Mouse (Mus musculus): ENCODE data around the gene Mkrn1. TPM values are rescaled to one million over a fixed set of nuclear protein-coding genes. Genes with fewer than 3 reads are reported as not detected.

Mkrn1 gene
- polyA plus RNA-seq, 1 experiment from 2014 or later: 260 TPM

- no peaks in the 10 kb centered on the region for H3K27me3 ChIP-seq (ENCODE audit: control insufficient read depth, insufficient read depth, low read length)
- ATAC-seq (ENCODE audit: low read depth): no peak
- peaks cover 28% of the 10 kb centered on the region for H3K36me3 ChIP-seq (ENCODE audit: control insufficient read depth, insufficient read depth, low read length)
- H3K4me2 ChIP-seq (ENCODE audit: low read depth, low read length): no peak overlapping the region
- 93% methylated on average over 9 of the region's 9 CpGs for WGBS
- peaks cover 6% of the 10 kb centered on the region; the same call in 1 of the 2 replicates for H3K4me1 ChIP-seq (ENCODE audit: control insufficient read depth, insufficient read depth, low read length)
- H3K9ac ChIP-seq (replicated peaks; ENCODE audit: low read depth, low read length): no peak overlapping the region
- no peak overlapping the region for H3K4me3 ChIP-seq (ENCODE audit: low read depth, low read length)
- H3K27ac ChIP-seq (ENCODE audit: low read depth, low read length): no peak overlapping the region
- no peaks in the 10 kb centered on the region for H3K9me3 ChIP-seq (ENCODE audit: control insufficient read depth, low read length)
Measured at GRCm38 (mm10) chr6:39398342-39398741, 21.9 kb downstream of the Mkrn1 start.

- peaks cover 6% of the 10 kb centered on the region; the same call in 1 of the 2 replicates for H3K4me1 ChIP-seq (ENCODE audit: control insufficient read depth, insufficient read depth, low read length)
- no peak for ATAC-seq (ENCODE audit: low read depth)
- H3K27ac ChIP-seq (ENCODE audit: low read depth, low read length): no peak overlapping the region
- 96% methylated on average over 6 of the region's 6 CpGs for WGBS
- no peak overlapping the region for H3K9ac ChIP-seq (replicated peaks; ENCODE audit: low read depth, low read length)
- no peaks in the 10 kb centered on the region for H3K27me3 ChIP-seq (ENCODE audit: control insufficient read depth, insufficient read depth, low read length)
- no peaks in the 10 kb centered on the region for H3K9me3 ChIP-seq (ENCODE audit: control insufficient read depth, low read length)
- H3K36me3 ChIP-seq (ENCODE audit: control insufficient read depth, insufficient read depth, low read length): peaks cover 20% of the 10 kb centered on the region
- H3K4me2 ChIP-seq (ENCODE audit: low read depth, low read length): no peak overlapping the region
- no peak overlapping the region for H3K4me3 ChIP-seq (ENCODE audit: low read depth, low read length)
Measured at GRCm38 (mm10) chr6:39397046-39397445, 23.2 kb downstream of the Mkrn1 start.

- Histone ChIP-seq H3K27ac (ENCODE audit: low read depth, low read length) (no peak overlapping the region), H3K4me3 (ENCODE audit: low read depth, low read length) (no peak overlapping the region), H3K4me1 (ENCODE audit: control insufficient read depth, insufficient read depth, low read length) (peaks cover 6% of the 10 kb centered on the region; the same call in 1 of the 2 replicates), H3K4me2 (ENCODE audit: low read depth, low read length) (no peak overlapping the region), H3K9me3 (ENCODE audit: control insufficient read depth, low read length) (no peaks in the 10 kb centered on the region), H3K36me3 (ENCODE audit: control insufficient read depth, insufficient read depth, low read length) (peaks cover 20% of the 10 kb centered on the region), H3K9ac (replicated peaks; ENCODE audit: low read depth, low read length) (no peak overlapping the region), H3K27me3 (ENCODE audit: control insufficient read depth, insufficient read depth, low read length) (no peaks in the 10 kb centered on the region)
- no peak for ATAC-seq (ENCODE audit: low read depth)
- WGBS: 82% methylated on average over 4 of the region's 4 CpGs
Measured at GRCm38 (mm10) chr6:39395916-39396315, 24.3 kb downstream of the Mkrn1 start.

- Histone ChIP-seq H3K9ac (replicated peaks; ENCODE audit: low read depth, low read length) (no peak overlapping the region), H3K4me3 (ENCODE audit: low read depth, low read length) (no peak overlapping the region), H3K27me3 (ENCODE audit: control insufficient read depth, insufficient read depth, low read length) (no peaks in the 10 kb centered on the region), H3K36me3 (ENCODE audit: control insufficient read depth, insufficient read depth, low read length) (peaks cover 20% of the 10 kb centered on the region), H3K4me2 (ENCODE audit: low read depth, low read length) (no peak overlapping the region), H3K27ac (ENCODE audit: low read depth, low read length) (no peak overlapping the region), H3K9me3 (ENCODE audit: control insufficient read depth, low read length) (no peaks in the 10 kb centered on the region), H3K4me1 (ENCODE audit: control insufficient read depth, insufficient read depth, low read length) (peaks cover 6% of the 10 kb centered on the region; the same call in 1 of the 2 replicates)
- WGBS: 47% methylated on average over 4 of the region's 4 CpGs
- peak; percentile 73 for ATAC-seq (ENCODE audit: low read depth)
Measured at GRCm38 (mm10) chr6:39395471-39395870, 24.8 kb downstream of the Mkrn1 start.

- H3K4me2 ChIP-seq (ENCODE audit: low read depth, low read length): no peak overlapping the region
- H3K9me3 ChIP-seq (ENCODE audit: control insufficient read depth, low read length): no peaks in the 10 kb centered on the region
- no peaks in the 10 kb centered on the region for H3K4me1 ChIP-seq (ENCODE audit: control insufficient read depth, insufficient read depth, low read length)
- 90% methylated on average over 2 of the region's 2 CpGs for WGBS
- H3K36me3 ChIP-seq (ENCODE audit: control insufficient read depth, insufficient read depth, low read length): no peaks in the 10 kb centered on the region
- H3K4me3 ChIP-seq (ENCODE audit: low read depth, low read length): no peak overlapping the region
- ATAC-seq (ENCODE audit: low read depth): no peak
- H3K9ac ChIP-seq (replicated peaks; ENCODE audit: low read depth, low read length): no peak overlapping the region
- H3K27me3 ChIP-seq (ENCODE audit: control insufficient read depth, insufficient read depth, low read length): no peaks in the 10 kb centered on the region
- H3K27ac ChIP-seq (ENCODE audit: low read depth, low read length): no peak overlapping the region
Measured at GRCm38 (mm10) chr6:39389988-39390387, 30.3 kb downstream of the Mkrn1 start.

GRCm38 (mm10) chr6:39381125-39381880 is 39.0 kb downstream of the Mkrn1 start, which contains the start of gene Rab19:
Gene Rab19, plus strand, starts transcription at chr6:39381175.
- Histone ChIP-seq H3K9me3 (ENCODE audit: control insufficient read depth, low read length) (no peaks in the 10 kb centered on the region), H3K4me1 (ENCODE audit: control insufficient read depth, insufficient read depth, low read length) (no peaks in the 10 kb centered on the region), H3K27me3 (ENCODE audit: control insufficient read depth, insufficient read depth, low read length) (no peaks in the 10 kb centered on the region), H3K4me2 (ENCODE audit: low read depth, low read length) (peak within 1 kb of the TSS; percentile 32; the same call in 1 of the 2 replicates), H3K27ac (ENCODE audit: low read depth, low read length) (no peak within 1 kb of the TSS), H3K9ac (replicated peaks; ENCODE audit: low read depth, low read length) (no peak within 1 kb of the TSS), H3K36me3 (ENCODE audit: control insufficient read depth, insufficient read depth, low read length) (no peaks in the 10 kb centered on the region), H3K4me3 (ENCODE audit: low read depth, low read length) (peak within 1 kb of the TSS; percentile 5; the same call in 1 of the 2 replicates)
- no peak for ATAC-seq (ENCODE audit: low read depth)
- WGBS: 15% methylated on average over 20 of the region's 20 CpGs

- Histone ChIP-seq H3K4me1 (ENCODE audit: control insufficient read depth, insufficient read depth, low read length) (peaks cover 8% of the 10 kb centered on the region; the same call in 1 of the 2 replicates), H3K27me3 (ENCODE audit: control insufficient read depth, insufficient read depth, low read length) (no peaks in the 10 kb centered on the region), H3K4me3 (ENCODE audit: low read depth, low read length) (no peak overlapping the region), H3K9me3 (ENCODE audit: control insufficient read depth, low read length) (no peaks in the 10 kb centered on the region), H3K4me2 (ENCODE audit: low read depth, low read length) (no peak overlapping the region), H3K9ac (replicated peaks; ENCODE audit: low read depth, low read length) (no peak overlapping the region), H3K36me3 (ENCODE audit: control insufficient read depth, insufficient read depth, low read length) (no peaks in the 10 kb centered on the region), H3K27ac (ENCODE audit: low read depth, low read length) (no peak overlapping the region)
- ATAC-seq (ENCODE audit: low read depth): no peak
- WGBS: 91% methylated on average over 3 of the region's 3 CpGs
Measured at GRCm38 (mm10) chr6:39380276-39380675, 40.0 kb downstream of the Mkrn1 start.

GRCm38 (mm10) chr6:39379749-39380148 is 40.5 kb downstream of the Mkrn1 start:
- WGBS: 85% methylated on average over 8 of the region's 8 CpGs
- peaks cover 8% of the 10 kb centered on the region; the same call in 1 of the 2 replicates for H3K4me1 ChIP-seq (ENCODE audit: control insufficient read depth, insufficient read depth, low read length)
- H3K9ac ChIP-seq (replicated peaks; ENCODE audit: low read depth, low read length): no peak overlapping the region
- no peaks in the 10 kb centered on the region for H3K9me3 ChIP-seq (ENCODE audit: control insufficient read depth, low read length)
- H3K36me3 ChIP-seq (ENCODE audit: control insufficient read depth, insufficient read depth, low read length): no peaks in the 10 kb centered on the region
- no peak for ATAC-seq (ENCODE audit: low read depth)
- H3K27ac ChIP-seq (ENCODE audit: low read depth, low read length): no peak overlapping the region
- H3K4me3 ChIP-seq (ENCODE audit: low read depth, low read length): no peak overlapping the region
- no peak overlapping the region for H3K4me2 ChIP-seq (ENCODE audit: low read depth, low read length)
- no peaks in the 10 kb centered on the region for H3K27me3 ChIP-seq (ENCODE audit: control insufficient read depth, insufficient read depth, low read length)

- no peak overlapping the region for H3K9ac ChIP-seq (replicated peaks; ENCODE audit: low read depth, low read length)
Measured at GRCm38 (mm10) chr6:39379224-39379623, 41.0 kb downstream of the Mkrn1 start.

More at GRCm38 (mm10) chr6:39379224-39379623, 41.0 kb downstream of the Mkrn1 start:
- Histone ChIP-seq H3K4me1 (ENCODE audit: control insufficient read depth, insufficient read depth, low read length) (peaks cover 8% of the 10 kb centered on the region; the same call in 1 of the 2 replicates), H3K27me3 (ENCODE audit: control insufficient read depth, insufficient read depth, low read length) (no peaks in the 10 kb centered on the region), H3K36me3 (ENCODE audit: control insufficient read depth, insufficient read depth, low read length) (no peaks in the 10 kb centered on the region), H3K4me2 (ENCODE audit: low read depth, low read length) (no peak overlapping the region), H3K27ac (ENCODE audit: low read depth, low read length) (no peak overlapping the region), H3K4me3 (ENCODE audit: low read depth, low read length) (no peak overlapping the region), H3K9me3 (ENCODE audit: control insufficient read depth, low read length) (no peaks in the 10 kb centered on the region)
- 72% methylated on average over 4 of the region's 4 CpGs for WGBS
- ATAC-seq (ENCODE audit: low read depth): no peak
